Mouse (Mus musculus): Measurements from ENCODE around the gene Osmr.

The Osmr gene

DNA sequence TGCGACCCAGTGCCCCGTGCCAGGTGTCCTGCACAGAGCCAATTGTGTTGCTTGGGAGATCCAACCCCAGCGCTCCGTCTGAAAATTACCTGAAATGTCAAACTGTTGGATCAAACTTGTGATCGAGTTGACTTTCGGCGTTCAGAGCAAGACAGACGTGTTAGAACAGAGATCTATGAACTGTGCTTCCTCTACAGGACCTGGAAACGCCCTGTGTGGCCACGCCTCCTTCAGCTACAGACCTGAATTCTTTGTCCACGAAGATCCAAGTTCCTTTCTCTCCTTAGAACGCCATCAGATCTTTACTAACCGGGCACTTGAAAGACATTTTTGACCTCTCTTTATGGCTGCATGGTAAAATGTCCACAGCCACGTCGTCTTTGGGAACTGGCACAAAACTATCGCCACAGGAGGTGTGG lies at the start of gene Osmr:
TSS of gene Osmr (minus strand) at position 369 of the 419 bp plus-strand sequence.
- DNase-seq: no peak

- DNase-seq: no peak
Measured at GRCm38 (mm10) chr15:6919406-6919805, 44.6 kb upstream of the Osmr start.

GRCm38 (mm10) chr15:6914163-6914562 lies 39.4 kb upstream of the Osmr start:
- no peak for DNase-seq

GRCm38 (mm10) chr15:6909669-6910068 lies 34.9 kb upstream of the Osmr start:
- peak; percentile 91 for DNase-seq

DNA sequence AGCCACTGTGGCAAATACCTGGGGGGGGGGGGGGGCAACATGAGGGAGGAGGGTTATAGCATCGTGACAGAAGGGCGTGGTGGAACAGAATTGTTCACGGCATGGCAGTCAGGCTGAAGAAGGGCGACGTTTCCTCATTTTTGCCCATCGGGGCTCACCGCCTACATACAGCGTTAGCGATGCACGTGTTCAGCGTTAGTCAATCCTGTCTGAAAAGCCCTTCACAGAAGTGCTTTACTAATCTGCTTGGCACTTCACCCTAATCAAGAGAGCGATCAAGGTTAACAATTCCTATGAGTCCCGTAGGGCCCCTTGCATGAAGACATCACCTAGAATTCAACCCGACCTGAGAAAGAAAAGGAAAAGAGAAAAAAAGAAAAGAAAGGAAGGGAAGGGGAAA lies 34.3 kb upstream of the Osmr start:
- no peak for DNase-seq

GRCm38 (mm10) chr15:6908601-6909000 lies 33.8 kb upstream of the Osmr start:
- DNase-seq: no peak

DNA sequence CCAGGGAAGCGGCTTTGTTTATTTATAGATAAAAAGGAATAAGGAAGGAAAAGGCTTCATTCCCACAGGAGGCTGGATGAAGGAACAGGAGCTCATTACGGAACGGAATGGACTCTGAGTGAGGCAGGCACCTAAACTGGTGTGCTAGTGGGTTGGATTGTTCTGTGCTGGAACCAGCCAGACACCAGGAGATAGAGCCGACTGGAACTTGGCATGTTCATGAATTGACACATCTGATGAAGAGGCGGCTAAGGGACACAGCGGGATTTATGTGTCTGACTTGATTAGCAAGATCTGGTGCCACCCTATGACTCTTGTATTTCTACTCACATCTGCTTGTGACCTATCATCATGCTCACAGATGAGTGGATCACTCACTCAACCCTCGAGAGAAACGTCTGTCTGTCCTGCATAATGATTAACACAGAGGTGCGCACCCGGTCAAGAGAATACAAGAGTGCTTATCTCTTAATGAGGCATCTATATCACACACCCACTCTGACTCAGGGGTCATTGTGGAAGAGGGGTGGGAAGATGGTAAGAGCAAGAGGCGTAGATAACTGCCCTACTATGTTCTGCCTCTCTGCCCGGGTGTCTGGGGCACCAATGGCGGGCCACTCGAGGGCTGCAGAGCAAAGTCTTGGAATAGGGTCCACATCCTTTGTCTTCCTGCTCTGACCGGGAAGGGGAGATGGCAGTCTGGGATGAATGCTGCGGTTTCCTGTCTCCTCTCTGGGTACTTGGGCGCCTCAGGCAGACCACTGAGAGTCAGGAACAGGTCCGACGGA lies 31.7 kb upstream of the Osmr start:
- DNase-seq: no peak

GRCm38 (mm10) chr15:6905726-6906125 lies 31.0 kb upstream of the Osmr start:
- DNase-seq: no peak

GRCm38 (mm10) chr15:6903286-6903975 lies 28.7 kb upstream of the Osmr start:
- no peak for DNase-seq

- DNase-seq: no peak
Measured at GRCm38 (mm10) chr15:6901982-6902639, 27.3 kb upstream of the Osmr start.

- no peak for DNase-seq
Measured at GRCm38 (mm10) chr15:6901236-6901635, 26.5 kb upstream of the Osmr start.

GRCm38 (mm10) chr15:6884260-6884659 lies 9.5 kb upstream of the Osmr start:
- no peak for DNase-seq

DNA sequence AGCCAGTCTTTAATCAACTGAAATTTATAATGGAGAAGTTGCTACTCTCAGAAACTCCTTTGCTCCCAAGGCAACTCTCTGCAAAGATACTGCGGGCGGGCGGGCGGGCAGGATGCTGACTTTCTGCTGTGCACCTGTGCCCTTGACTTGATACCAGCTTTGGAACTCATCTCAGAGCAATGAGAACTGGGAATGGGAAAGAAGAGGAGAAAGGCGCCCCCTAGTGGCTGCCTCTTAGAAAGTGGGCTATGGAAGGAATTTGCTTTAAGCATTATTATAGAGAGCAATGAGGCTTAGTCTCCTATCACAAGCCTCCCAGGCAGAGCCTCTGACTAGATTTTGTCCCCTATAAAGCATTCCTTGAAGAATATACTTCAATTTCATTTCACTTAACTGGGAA lies 9.0 kb upstream of the Osmr start:
- peak; percentile 74 for DNase-seq

- no peak for DNase-seq
Measured at GRCm38 (mm10) chr15:6883091-6883490, 8.3 kb upstream of the Osmr start.

GRCm38 (mm10) chr15:6882180-6882579 lies 7.4 kb upstream of the Osmr start:
- peak; percentile 51 for DNase-seq

DNA sequence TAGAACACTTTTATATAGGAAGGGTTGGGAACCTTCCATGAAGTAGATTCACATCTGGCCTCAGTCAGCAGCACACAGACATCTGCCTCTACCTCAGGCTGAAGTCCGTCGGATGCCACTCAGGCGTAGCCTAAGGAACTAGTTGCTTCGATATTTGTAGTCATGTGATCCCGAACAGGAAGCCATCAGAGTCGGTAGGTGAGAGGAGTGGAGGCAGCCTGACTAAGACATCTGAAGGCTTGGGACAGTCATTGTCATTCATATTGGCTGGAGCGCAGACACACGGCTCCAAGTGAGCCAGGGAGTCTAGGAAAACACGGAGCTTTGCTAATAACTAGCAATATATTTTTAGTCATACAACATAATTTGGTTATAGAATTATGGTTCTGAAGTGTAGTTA lies 6.4 kb upstream of the Osmr start:
- DNase-seq: no peak

DNA sequence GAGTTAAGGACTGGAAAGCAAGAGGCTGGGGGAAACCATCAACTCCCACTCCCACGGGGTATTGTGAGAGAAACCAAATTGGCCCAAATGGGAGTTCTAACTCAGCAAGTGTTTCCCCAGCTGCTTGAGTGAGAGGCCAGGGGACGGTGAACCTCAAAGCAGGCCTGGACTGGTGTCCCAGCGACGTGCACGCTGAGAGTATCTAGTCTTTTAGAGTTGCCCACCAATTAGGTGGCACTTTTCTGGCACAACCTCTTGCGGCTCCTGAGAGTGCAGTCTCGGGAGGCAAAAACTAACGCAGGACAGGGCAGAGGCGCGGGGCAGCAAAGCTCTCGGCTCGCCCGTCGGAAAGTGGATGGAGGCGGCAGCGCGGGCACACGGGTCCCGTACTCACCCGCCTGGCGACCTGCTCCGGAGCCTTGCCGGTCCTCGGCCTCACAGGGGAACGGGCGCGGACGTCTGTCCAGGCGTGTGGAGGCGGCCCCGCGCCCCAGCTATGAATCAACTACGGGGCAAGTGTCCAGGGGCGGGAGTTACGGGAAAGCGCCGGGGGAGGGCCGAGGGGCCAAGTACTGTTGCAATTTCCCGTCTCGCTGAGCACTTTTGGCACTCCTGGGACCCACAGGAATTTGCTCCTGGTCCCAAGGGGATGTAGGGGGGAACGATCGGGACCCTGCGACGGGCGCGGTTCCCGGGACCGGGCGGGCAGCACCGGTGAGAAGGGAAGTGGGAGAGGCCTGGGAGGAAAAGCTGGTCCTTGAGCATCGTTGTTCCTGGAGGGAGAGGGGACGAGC lies 765 bp downstream of the Osmr start:
- peak; percentile 72 for DNase-seq

- peak; percentile 27 for DNase-seq
Measured at GRCm38 (mm10) chr15:6873154-6873806, 1.5 kb downstream of the Osmr start.

DNA sequence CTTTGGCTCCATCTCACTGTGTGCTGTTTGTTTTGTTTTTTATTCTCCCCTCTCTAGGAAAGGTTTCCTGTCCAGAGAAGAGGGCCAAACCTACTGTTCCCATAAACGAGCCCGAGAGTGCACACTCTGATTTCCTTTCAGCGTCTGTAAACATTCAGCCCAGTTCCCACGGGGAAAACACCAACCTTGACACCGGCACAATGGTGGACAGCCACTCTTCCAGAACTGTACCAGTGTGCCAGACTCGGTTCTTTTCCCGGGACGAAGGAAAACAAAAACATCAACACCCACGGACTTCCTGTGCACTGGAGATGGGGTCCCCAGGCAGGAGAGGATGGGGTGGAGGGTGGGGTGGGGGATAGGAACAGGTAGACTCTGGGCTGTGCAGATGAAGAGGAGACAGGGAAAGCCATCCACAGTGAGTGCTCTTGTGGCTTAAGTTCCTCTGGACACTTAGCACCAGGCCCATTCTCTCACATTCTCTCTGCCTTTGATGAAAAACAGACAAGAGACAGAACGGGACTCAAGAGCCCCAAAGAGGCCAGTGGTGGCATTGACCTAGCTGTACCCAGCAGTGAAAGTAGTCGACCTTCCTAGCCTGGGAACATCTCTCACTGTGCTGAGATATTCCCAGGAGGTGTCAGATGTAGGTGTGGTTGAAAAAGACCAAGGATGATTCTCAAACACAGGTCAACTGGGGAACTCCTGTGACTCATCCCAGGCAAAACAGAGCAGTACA lies 3.0 kb downstream of the Osmr start:
- DNase-seq: no peak

- DNase-seq: no peak
Measured at GRCm38 (mm10) chr15:6866888-6867287, 7.9 kb downstream of the Osmr start.

- peak; percentile 1 for DNase-seq
Measured at GRCm38 (mm10) chr15:6862125-6862524, 12.6 kb downstream of the Osmr start.

DNA sequence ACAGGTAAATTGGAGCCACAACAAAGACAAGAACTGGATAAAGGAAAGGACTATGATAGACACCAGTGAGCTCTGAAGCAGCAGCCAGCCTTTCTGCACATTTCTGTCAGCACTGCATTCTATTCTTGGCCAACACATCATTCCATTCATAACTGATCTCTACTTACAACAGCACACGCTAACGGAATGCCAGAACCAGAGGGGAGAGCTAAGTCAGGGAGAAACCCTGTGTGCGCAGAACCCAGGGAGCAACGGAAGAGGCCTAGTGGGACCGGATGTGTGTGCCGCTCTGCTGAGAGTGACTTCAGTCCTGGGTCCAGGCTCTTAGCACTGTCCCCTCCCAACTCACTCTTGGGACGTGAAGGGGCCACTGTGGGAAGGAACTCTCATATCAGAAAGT lies 13.2 kb downstream of the Osmr start:
- no peak for DNase-seq

Data from kidney, adult 18-20 months (tissue).